Mouse (Mus musculus) cerebellum, adult 2 months (tissue): ENCODE results near the gene Gm3854. TPM values are rescaled to one million over a fixed set of nuclear protein-coding genes. Genes with fewer than 3 reads are reported as not detected.
A peak's percentile ranks its signal among the peaks of the same experiment; 100 is the strongest.

ENCODE experiments used
- DNase-seq, 2 experiments: peaks; one replicate each; pipeline ENCODE4 v3.0.0; 2021
- H3K27ac ChIP-seq: fragments of 200-500 bp; 2 replicates; pipeline ENCODE4 v1.5.1; 2012; ENCODE audit warnings: low read length, control low read depth, inconsistent platforms; ENCODE audit not compliant: insufficient read depth
- H3K27me3 ChIP-seq: fragments of 200-500 bp; 2 replicates; pipeline ENCODE4 v1.6.1; 2012; ENCODE audit warnings: inconsistent platforms, mild to moderate bottlenecking, low read length, moderate library complexity; ENCODE audit not compliant: control insufficient read depth, insufficient read depth
- H3K4me1 ChIP-seq: fragments of 200-500 bp; 2 replicates; pipeline ENCODE4 v1.6.1; 2011; ENCODE audit warnings: low read length; ENCODE audit not compliant: control insufficient read depth, insufficient read depth
- H3K4me3 ChIP-seq: fragments of 200-500 bp; replicated peaks from 2 replicates; pipeline ENCODE3; 2011; ENCODE audit warnings: mild to moderate bottlenecking, low read depth, low read length, control low read depth; ENCODE audit not compliant: insufficient read depth
- CTCF ChIP-seq: fragments of 200-500 bp; IDR thresholded peaks from 2 replicates; pipeline ENCODE4 v1.5.1; 2011; ENCODE audit warnings: low read depth, mild to moderate bottlenecking, control low read depth, low read length, moderate library complexity, borderline replicate concordance; ENCODE audit not compliant: insufficient read depth
- POLR2A ChIP-seq: fragments of 200-500 bp; IDR thresholded peaks from 2 replicates; pipeline ENCODE4 v1.6.1; 2011; ENCODE audit warnings: low read length, control low read depth, borderline replicate concordance; ENCODE audit not compliant: insufficient read depth
- WGBS: fragments of 180-500 bp; shearing (Covaris S2); methylation state at CpG from one replicate; pipeline ENCODE4 v1.1.7; 2018; 5-methylcytosine and 5-hydroxymethylcytosine counted together
- polyA plus RNA-seq: library from polyadenylated mRNA; depleted of rRNA; stranded (reverse); fragments of >200 nt; gene quantifications from 2 replicates; pipeline ENCODE4 v1.2.3, GENCODE M21; 2012

Gm3854 gene
- polyA plus RNA-seq, 1 experiment: 3.0 TPM

GRCm38 (mm10) chr7:6369460-6369859 lies 25.9 kb downstream of the Gm3854 start:
- Histone ChIP-seq H3K27ac (no peak overlapping the region), H3K4me1 (no peaks in the 10 kb centered on the region), H3K27me3 (no peaks in the 10 kb centered on the region), H3K4me3 (no peak overlapping the region)
- WGBS: 82% methylated on average over 3 of the region's 3 CpGs
- DNase-seq: no peak
- TF ChIP-seq CTCF (no peak), POLR2A (no peak)

- WGBS: 93% methylated on average over 3 of the region's 3 CpGs
- TF ChIP-seq CTCF (no peak), POLR2A (no peak)
- Histone ChIP-seq H3K27me3 (no peaks in the 10 kb centered on the region), H3K4me1 (no peaks in the 10 kb centered on the region), H3K4me3 (no peak overlapping the region), H3K27ac (no peak overlapping the region)
- no peak for DNase-seq
Measured at GRCm38 (mm10) chr7:6372993-6373392, 29.4 kb downstream of the Gm3854 start.

GRCm38 (mm10) chr7:6378441-6378840 lies 34.9 kb downstream of the Gm3854 start:
- Histone ChIP-seq H3K27ac (no peak overlapping the region), H3K4me3 (no peak overlapping the region), H3K4me1 (peaks cover 3% of the 10 kb centered on the region; the same call in 1 of the 2 replicates), H3K27me3 (no peaks in the 10 kb centered on the region)
- TF ChIP-seq CTCF (no peak), POLR2A (no peak)
- no peak for DNase-seq
- 80% methylated on average over 8 of the region's 8 CpGs for WGBS

GRCm38 (mm10) chr7:6381431-6381830 lies 37.9 kb downstream of the Gm3854 start:
- DNase-seq: no peak
- no peak overlapping the region for H3K4me3 ChIP-seq
- TF ChIP-seq POLR2A (no peak), CTCF (no peak)
- no peak overlapping the region for H3K27ac ChIP-seq
- WGBS: 84% methylated on average over 2 of the region's 2 CpGs
- peaks cover 3% of the 10 kb centered on the region; the same call in 1 of the 2 replicates for H3K4me1 ChIP-seq
- no peaks in the 10 kb centered on the region for H3K27me3 ChIP-seq

- no peak within 1 kb of the TSS for H3K27ac ChIP-seq
- peak within 1 kb of the TSS; percentile 80 for H3K4me3 ChIP-seq
- H3K27me3 ChIP-seq: no peaks in the 10 kb centered on the region
- peaks cover 3% of the 10 kb centered on the region; the same call in 1 of the 2 replicates for H3K4me1 ChIP-seq
- under 1% methylated on average over 28 of the region's 28 CpGs for WGBS
- DNase-seq: peak; percentile 91 to 92
- TF ChIP-seq POLR2A (peak; percentile 31; the same call in 1 of the 2 replicates), CTCF (no peak)
Measured at GRCm38 (mm10) chr7:6383044-6383455, 39.5 kb downstream of the Gm3854 start, which contains the start of gene Zfp28. Zfp28 (plus strand) TSS chr7:6383295.

- Histone ChIP-seq H3K4me3 (peak overlapping the region; percentile 80), H3K27ac (no peak overlapping the region), H3K4me1 (peaks cover 3% of the 10 kb centered on the region; the same call in 1 of the 2 replicates), H3K27me3 (no peaks in the 10 kb centered on the region)
- no peak for TF ChIP-seq POLR2A
- TF ChIP-seq CTCF: no peak
- DNase-seq: no peak
- WGBS: 76% methylated on average over 8 of the region's 8 CpGs
Measured at GRCm38 (mm10) chr7:6384011-6384410, 40.5 kb downstream of the Gm3854 start.

GRCm38 (mm10) chr7:6386995-6387394 lies 43.4 kb downstream of the Gm3854 start:
- TF ChIP-seq POLR2A: no peak
- TF ChIP-seq CTCF: no peak
- no peak overlapping the region for H3K4me3 ChIP-seq
- no peak for DNase-seq
- no peaks in the 10 kb centered on the region for H3K27me3 ChIP-seq
- H3K27ac ChIP-seq: no peak overlapping the region
- peaks cover 3% of the 10 kb centered on the region; the same call in 1 of the 2 replicates for H3K4me1 ChIP-seq
- WGBS: 76% methylated on average over 8 of the region's 8 CpGs

- WGBS: 82% methylated on average over 5 of the region's 5 CpGs
- H3K27me3 ChIP-seq: no peaks in the 10 kb centered on the region
- TF ChIP-seq CTCF (no peak), POLR2A (no peak)
- no peak overlapping the region for H3K27ac ChIP-seq
- no peaks in the 10 kb centered on the region; the same call in 1 of the 2 replicates for H3K4me1 ChIP-seq
- no peak overlapping the region for H3K4me3 ChIP-seq
- no peak for DNase-seq
Measured at GRCm38 (mm10) chr7:6388971-6389370, 45.4 kb downstream of the Gm3854 start.

GRCm38 (mm10) chr7:6389449-6389848 lies 45.9 kb downstream of the Gm3854 start:
- 68% methylated on average over 5 of the region's 5 CpGs for WGBS
- no peak overlapping the region for H3K4me3 ChIP-seq

More at GRCm38 (mm10) chr7:6389449-6389848, 45.9 kb downstream of the Gm3854 start:
- Histone ChIP-seq H3K4me1 (no peaks in the 10 kb centered on the region), H3K27ac (no peak overlapping the region), H3K27me3 (no peaks in the 10 kb centered on the region)
- TF ChIP-seq CTCF: no peak
- no peak for TF ChIP-seq POLR2A
- no peak for DNase-seq
